Mouse (Mus musculus) G1E (cell line): ENCODE results near the gene Sptbn4. TPM values are rescaled to one million over a fixed set of nuclear protein-coding genes. Genes with fewer than 3 reads are reported as not detected.

Experiments
- ATAC-seq: 2 replicates; pipeline ENCODE4 v1.8.0; 2016; ENCODE audit warnings: mild to moderate bottlenecking; ENCODE audit not compliant: insufficient number of reproducible peaks, poor library complexity, low FRiP score, severe bottlenecking; ENCODE audit errors: extremely low read depth
- DNase-seq: peaks from one replicate; pipeline ENCODE4 v3.0.0; 2012; ENCODE audit warnings: low spot score
- H3K27me3 ChIP-seq: 2 replicates; pipeline ENCODE4 v1.6.1; 2012; ENCODE audit warnings: mild to moderate bottlenecking, low read length, inconsistent platforms; ENCODE audit not compliant: insufficient read depth
- H3K36me3 ChIP-seq: replicated peaks from 2 replicates; pipeline ENCODE3; 2012; ENCODE audit warnings: mild to moderate bottlenecking, inconsistent platforms
- H3K4me1 ChIP-seq: 2 replicates; pipeline ENCODE4 v1.6.1; 2012; ENCODE audit warnings: low read depth, low read length, inconsistent platforms, mixed read lengths; ENCODE audit not compliant: insufficient read depth
- H3K4me3 ChIP-seq: 2 replicates; pipeline ENCODE4 v1.5.1; 2012; ENCODE audit warnings: low read depth, mild to moderate bottlenecking, inconsistent platforms, low read length, moderate library complexity, mixed read lengths
- H3K9me3 ChIP-seq: replicated peaks from 2 replicates; pipeline ENCODE4 v1.6.1; 2012; ENCODE audit warnings: inconsistent platforms
- CTCF ChIP-seq: IDR thresholded peaks from 2 replicates; pipeline ENCODE4 v1.5.1; 2012; ENCODE audit warnings: low read depth, low read length, inconsistent platforms, mixed read lengths
- GATA1 ChIP-seq: IDR thresholded peaks from 2 replicates; pipeline ENCODE4 v1.6.1; 2012; ENCODE audit warnings: borderline replicate concordance, low read length, inconsistent platforms, mixed read lengths
- GATA2 ChIP-seq: IDR thresholded peaks from 2 replicates; pipeline ENCODE4 v1.6.1; 2012; ENCODE audit warnings: low read depth, low read length, inconsistent platforms, borderline replicate concordance
- POLR2AphosphoS5 ChIP-seq: IDR thresholded peaks from 2 replicates; pipeline ENCODE4 v1.6.1; 2012; ENCODE audit warnings: low read depth, low read length, inconsistent platforms; ENCODE audit not compliant: insufficient replicate concordance
- TAL1 ChIP-seq: conservative IDR thresholded peaks from 2 replicates; pipeline ENCODE4 v1.6.1; 2012; ENCODE audit warnings: low read depth, low read length, inconsistent platforms, mixed read lengths
- polyA plus RNA-seq: library from polyadenylated mRNA; stranded (reverse); fragments of >175 nt; gene quantifications from 2 replicates; pipeline ENCODE4 v1.2.3, GENCODE M21; 2012
- total RNA-seq, 2 experiments: library from RNA; stranded (forward) in 1 of 2; stranded (reverse) in 1 of 2; fragments of 200-1000 nt in 1 of 2; fragments of >200 nt in 1 of 2; fragmentation: Nextera tagmentation in 1 of 2; gene quantifications; 2 replicates each; pipeline ENCODE4 v1.2.3; 2014 to 2017

Sptbn4 gene
- total and polyA plus RNA-seq, 3 experiments, result 0.91 to 2.9 (median 1.2) TPM

- DNase-seq (peak; percentile 30), ATAC-seq (no peak)
- Histone ChIP-seq H3K9me3 (peaks cover 19% of the 10 kb centered on the region), H3K4me3 (no peak overlapping the region; the same call in 1 of the 2 replicates), H3K4me1 (peaks cover 52% of the 10 kb centered on the region), H3K36me3 (peaks cover 6% of the 10 kb centered on the region), H3K27me3 (peaks cover 5% of the 10 kb centered on the region; the same call in 1 of the 2 replicates)
- TF ChIP-seq TAL1, result no peak
- no peak for TF ChIP-seq POLR2AphosphoS5
- no peak for TF ChIP-seq GATA1
- TF ChIP-seq GATA2, result no peak
- TF ChIP-seq CTCF, result no peak
Measured at GRCm38 (mm10) chr7:27366082-27366844, 81.2 kb downstream of the Sptbn4 start.

GRCm38 (mm10) chr7:27364379-27364778 lies 83.1 kb downstream of the Sptbn4 start:
- H3K27me3 ChIP-seq, result peaks cover 3% of the 10 kb centered on the region; the same call in 1 of the 2 replicates
- peaks cover 63% of the 10 kb centered on the region for H3K4me1 ChIP-seq
- peaks cover 6% of the 10 kb centered on the region for H3K36me3 ChIP-seq
- TF ChIP-seq GATA2 (no peak), GATA1 (no peak), TAL1 (no peak), CTCF (no peak), POLR2AphosphoS5 (no peak)
- H3K4me3 ChIP-seq, result peak overlapping the region; percentile 13; the same call in 1 of the 2 replicates
- peaks cover 12% of the 10 kb centered on the region for H3K9me3 ChIP-seq
- DNase-seq (no peak), ATAC-seq (no peak)

- H3K27me3 ChIP-seq, result peaks cover 3% of the 10 kb centered on the region; the same call in 1 of the 2 replicates
- DNase-seq, result peak; percentile 94
- H3K4me1 ChIP-seq, result peaks cover 56% of the 10 kb centered on the region
- peak; percentile 75 for ATAC-seq
- H3K4me3 ChIP-seq, result peak overlapping the region; percentile 72
- peaks cover 8% of the 10 kb centered on the region for H3K9me3 ChIP-seq
- H3K36me3 ChIP-seq, result peaks cover 6% of the 10 kb centered on the region
- TF ChIP-seq GATA1 (no peak), POLR2AphosphoS5 (no peak), CTCF (no peak), GATA2 (no peak), TAL1 (no peak)
Measured at GRCm38 (mm10) chr7:27361283-27361946, 86.1 kb downstream of the Sptbn4 start.

- peaks cover 8% of the 10 kb centered on the region for H3K9me3 ChIP-seq
- ATAC-seq (no peak), DNase-seq (no peak)
- H3K4me1 ChIP-seq, result peaks cover 54% of the 10 kb centered on the region
- TF ChIP-seq CTCF, result no peak
- TF ChIP-seq TAL1, result no peak
- TF ChIP-seq GATA2, result no peak
- no peak for TF ChIP-seq POLR2AphosphoS5
- TF ChIP-seq GATA1, result no peak
- peaks cover 3% of the 10 kb centered on the region; the same call in 1 of the 2 replicates for H3K27me3 ChIP-seq
- peaks cover 6% of the 10 kb centered on the region for H3K36me3 ChIP-seq
- H3K4me3 ChIP-seq, result no peak overlapping the region
Measured at GRCm38 (mm10) chr7:27360749-27361148, 86.7 kb downstream of the Sptbn4 start.

- no peak for ATAC-seq
- Histone ChIP-seq H3K9me3 (peaks cover 8% of the 10 kb centered on the region), H3K27me3 (no peaks in the 10 kb centered on the region), H3K4me1 (peaks cover 55% of the 10 kb centered on the region), H3K36me3 (peaks cover 6% of the 10 kb centered on the region), H3K4me3 (no peak overlapping the region)
- no peak for DNase-seq
- no peak for TF ChIP-seq POLR2AphosphoS5
- TF ChIP-seq GATA2, result no peak
- no peak for TF ChIP-seq CTCF
- no peak for TF ChIP-seq GATA1
- no peak for TF ChIP-seq TAL1
Measured at GRCm38 (mm10) chr7:27359706-27360358, 87.7 kb downstream of the Sptbn4 start.
